Mouse (Mus musculus) cerebellum, adult 11-12 months (tissue): ENCODE results near the gene Gm4756.
"Not testable (repeated sequence)": the region's sequence is repeated elsewhere in the genome, so short reads cannot be mapped to it uniquely, and the experiment has no call there.

ENCODE experiments used
- DNase-seq: peaks from one replicate; pipeline ENCODE4 v3.0.0; 2022

Gene Gm4756

GRCm38 (mm10) chr12:72649611-72650330 is at the start of gene Gm4756:
Gene Gm4756, minus strand, starts transcription at chr12:72649661.
- no peak for DNase-seq

- DNase-seq = no peak
These were observed 45.5 kb upstream of the Gm4756 start for GRCm38 (mm10) chr12:72694901-72695463.

GRCm38 (mm10) chr12:72694438-72694837 is 45.0 kb upstream of the Gm4756 start:
- DNase-seq = no peak

GRCm38 (mm10) chr12:72693895-72694294 is 44.4 kb upstream of the Gm4756 start:
- DNase-seq = no peak

GRCm38 (mm10) chr12:72688281-72688680 is 38.8 kb upstream of the Gm4756 start:
- not testable (repeated sequence) for DNase-seq

- DNase-seq = not testable (repeated sequence)
These were observed 38.3 kb upstream of the Gm4756 start for GRCm38 (mm10) chr12:72687741-72688140.

GRCm38 (mm10) chr12:72686566-72686965 is 37.1 kb upstream of the Gm4756 start:
- DNase-seq = not testable (repeated sequence)

GRCm38 (mm10) chr12:72683612-72684011 is 34.2 kb upstream of the Gm4756 start:
- no peak for DNase-seq

GRCm38 (mm10) chr12:72682511-72683282 is 33.2 kb upstream of the Gm4756 start:
- no peak for DNase-seq

GRCm38 (mm10) chr12:72681919-72682318 is 32.5 kb upstream of the Gm4756 start:
- no peak for DNase-seq

GRCm38 (mm10) chr12:72679635-72680034 is 30.2 kb upstream of the Gm4756 start:
- DNase-seq = no peak

- DNase-seq = no peak
These were observed 25.4 kb upstream of the Gm4756 start for GRCm38 (mm10) chr12:72674820-72675219.

GRCm38 (mm10) chr12:72674079-72674797 is 24.8 kb upstream of the Gm4756 start:
- DNase-seq = no peak

GRCm38 (mm10) chr12:72671516-72672135 is 22.2 kb upstream of the Gm4756 start:
- no peak for DNase-seq

- no peak for DNase-seq
These were observed 21.5 kb upstream of the Gm4756 start for GRCm38 (mm10) chr12:72670921-72671320.

- no peak for DNase-seq
These were observed 18.5 kb upstream of the Gm4756 start for GRCm38 (mm10) chr12:72667868-72668469.

GRCm38 (mm10) chr12:72666015-72666414 is 16.6 kb upstream of the Gm4756 start:
- DNase-seq = no peak

GRCm38 (mm10) chr12:72664735-72665337 is 15.4 kb upstream of the Gm4756 start, which contains the start of gene Dhrs7:
Gene Dhrs7, minus strand, starts transcription at chr12:72664909.
- peak; percentile 86 for DNase-seq

GRCm38 (mm10) chr12:72664020-72664734 is 14.7 kb upstream of the Gm4756 start:
- DNase-seq = peak; percentile 21

- no peak for DNase-seq
These were observed 6.3 kb upstream of the Gm4756 start for GRCm38 (mm10) chr12:72655775-72656174.

- DNase-seq = peak; percentile 52
These were observed 5.2 kb upstream of the Gm4756 start for GRCm38 (mm10) chr12:72654698-72655097.
